Mouse (Mus musculus): ENCODE data around the gene Fastk. TPM values are rescaled to one million over a fixed set of nuclear protein-coding genes. Genes with fewer than 3 reads are reported as not detected.

Gene Fastk
- total RNA-seq (2021), result 114 and 119 TPM in 2 replicates
- long read RNA-seq, transcript Fastk-213 (9 exons, 2,552 nt), result minor isoform, 21 of 131 reads
- long read RNA-seq, transcript Fastk-201 (10 exons, 1,893 nt), result major isoform, 66 of 131 reads
- long read RNA-seq, partial matches to known transcripts, result 17 of 131 reads
- long read RNA-seq, other reads (novel, unspliced or antisense), result 27 of 131 reads

DNA sequence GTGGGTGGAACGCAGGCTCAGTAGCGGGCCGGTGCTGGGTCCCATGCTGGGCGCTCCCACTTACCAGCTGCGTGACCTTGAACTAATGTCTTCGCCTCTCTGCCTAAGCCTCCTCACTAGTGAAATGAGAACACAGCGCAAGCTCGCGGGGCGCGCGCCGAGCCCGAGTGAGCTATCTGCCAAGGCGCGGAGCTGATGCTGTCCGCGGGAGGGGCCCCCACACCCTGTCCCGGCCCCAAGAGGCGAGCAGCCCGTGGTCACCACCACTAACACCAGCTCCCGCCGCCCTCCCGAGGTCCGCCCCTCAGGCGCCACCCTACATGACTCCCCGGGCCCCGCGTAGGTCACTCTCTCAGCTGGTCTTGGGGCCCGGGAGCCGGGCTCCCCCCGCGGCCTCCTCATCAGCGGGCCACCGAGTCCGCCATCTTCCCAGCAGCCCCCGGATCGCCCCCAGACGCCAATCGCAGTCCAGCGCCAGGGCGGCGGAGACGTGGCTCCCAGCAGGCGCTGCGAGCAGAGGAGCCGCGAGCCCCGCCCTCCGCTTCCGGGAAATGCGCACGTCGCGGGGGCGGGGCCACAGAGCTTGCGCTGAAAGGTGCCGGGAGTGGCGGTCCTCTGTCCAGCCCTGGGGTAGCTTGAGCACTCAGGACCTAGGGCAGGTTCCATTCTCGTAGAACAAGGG, at the start of gene Fastk:
Gene Fastk (minus strand): TSS at position 542 of the 682 bp plus-strand sequence.
- DNase-seq, result peak; percentile 95

DNA sequence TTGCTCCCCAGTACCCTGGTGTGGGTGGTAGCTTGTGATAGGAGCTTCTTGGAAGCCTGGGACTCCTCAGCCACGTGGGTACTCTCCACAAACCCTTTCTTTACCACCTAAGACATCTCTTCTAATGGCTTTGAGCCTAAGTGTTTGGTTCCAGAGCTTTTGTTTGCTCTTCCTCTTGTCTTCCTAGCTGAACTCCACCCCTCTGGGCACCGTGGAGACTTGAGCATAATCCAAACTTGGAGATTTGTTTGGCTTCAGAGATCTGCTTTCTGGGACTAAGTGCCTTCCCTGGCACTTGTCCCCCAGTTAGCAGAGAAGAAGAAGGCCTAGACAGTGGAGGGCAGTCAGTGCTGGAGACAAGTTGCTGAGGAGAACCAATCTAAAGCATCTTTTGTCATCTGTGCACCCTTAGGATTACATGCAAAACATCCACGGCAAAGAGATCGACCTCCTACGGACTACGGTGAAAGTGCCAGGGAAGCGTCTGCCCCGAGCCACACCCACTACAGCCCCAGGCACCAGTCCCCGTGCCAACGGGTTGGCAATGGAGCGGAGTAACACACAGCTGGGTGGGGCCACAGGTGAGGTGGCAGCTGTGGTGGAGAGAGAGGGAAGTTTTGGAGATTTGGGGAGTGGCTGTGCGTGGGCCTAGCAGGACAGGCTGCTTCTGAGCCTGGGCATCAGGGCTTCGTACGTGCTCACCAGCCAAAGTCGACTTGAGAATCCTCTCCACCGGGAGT, 47.6 kb upstream of the Fastk start:
- DNase-seq, result no peak

DNA sequence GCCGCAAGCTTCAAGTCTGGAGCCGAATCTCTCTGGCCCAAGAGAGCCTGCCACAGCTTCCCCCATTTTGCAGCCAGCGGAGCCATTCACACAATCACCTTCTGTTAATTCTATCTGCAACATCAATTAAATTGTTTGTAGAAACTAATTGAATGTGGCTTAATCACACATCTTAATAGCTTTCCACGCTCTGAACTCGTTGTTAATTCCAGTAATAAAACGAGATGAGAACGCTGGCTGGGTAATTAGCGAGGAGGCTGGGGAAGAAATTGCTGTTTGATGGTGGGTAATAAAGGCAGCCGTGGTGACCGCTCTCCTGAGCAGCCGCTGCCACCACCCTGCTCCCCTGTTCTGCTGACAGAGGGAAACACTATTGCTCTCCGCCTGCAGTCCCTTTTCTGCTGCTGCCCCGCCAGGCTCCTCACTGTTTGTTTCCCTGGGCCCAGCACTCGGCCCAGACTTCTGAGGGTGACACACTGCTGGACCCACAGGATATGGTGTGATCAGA, 45.4 kb upstream of the Fastk start:
- DNase-seq, result no peak

DNA sequence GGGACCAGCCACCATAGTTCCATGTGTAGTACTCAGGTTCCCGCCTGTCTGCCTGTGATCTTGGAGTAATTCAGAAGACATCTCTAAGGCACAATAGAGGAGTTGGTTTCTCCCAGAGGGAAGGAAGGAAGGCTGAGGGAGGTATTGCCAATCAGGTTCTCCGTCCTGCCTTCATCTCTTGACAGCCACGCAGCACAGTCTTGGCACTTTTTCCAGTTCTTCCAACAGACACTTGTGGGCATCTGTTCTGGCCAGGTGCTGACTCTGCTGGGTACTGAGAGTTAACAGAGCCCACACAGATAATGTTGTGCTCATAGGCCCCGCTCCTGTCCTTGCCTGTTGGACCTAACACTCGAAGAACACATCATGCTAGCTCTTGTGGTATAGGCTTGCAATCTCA, 41.7 kb upstream of the Fastk start:
- no peak for DNase-seq

DNA sequence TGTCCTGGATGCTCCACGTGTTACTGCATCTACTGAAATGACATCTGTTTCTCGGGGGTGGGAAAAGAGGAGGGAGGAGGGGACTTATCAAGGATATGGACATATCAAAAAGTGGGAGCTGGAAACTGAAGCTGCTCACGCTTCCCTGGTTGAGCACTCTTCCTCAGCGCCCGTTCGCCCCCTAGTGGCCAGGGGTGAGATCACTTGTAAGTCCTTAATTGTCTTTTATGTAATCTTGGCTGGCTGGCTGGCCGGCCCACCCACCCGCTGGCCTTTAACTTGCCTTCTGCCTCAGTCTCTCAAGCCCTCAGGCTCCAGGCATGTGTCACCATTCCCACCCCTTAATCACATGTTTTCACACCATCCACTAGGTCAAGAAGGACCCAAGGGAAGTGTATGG, 41.0 kb upstream of the Fastk start:
- DNase-seq, result peak; percentile 89

DNA sequence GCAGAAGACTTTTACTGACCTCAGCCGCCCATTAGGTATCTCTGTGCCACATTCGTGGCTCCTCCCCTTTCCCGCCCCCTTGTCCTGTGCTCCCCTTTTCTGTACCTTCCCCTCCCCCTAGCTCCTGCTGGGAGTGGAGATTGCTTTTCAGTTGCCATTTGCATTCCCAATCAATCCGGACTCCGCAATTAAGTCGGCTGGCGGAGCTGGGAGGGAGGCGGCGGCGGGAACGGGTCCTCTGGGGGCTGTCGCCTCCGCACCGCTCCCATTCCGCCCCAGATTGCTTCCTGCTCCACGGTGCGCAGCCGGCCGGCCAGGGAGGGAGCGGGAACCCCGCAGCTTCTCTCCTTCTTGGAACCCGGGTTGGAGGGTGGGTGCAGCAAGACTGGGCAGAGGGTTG, 39.9 kb upstream of the Fastk start:
- DNase-seq, result no peak

DNA sequence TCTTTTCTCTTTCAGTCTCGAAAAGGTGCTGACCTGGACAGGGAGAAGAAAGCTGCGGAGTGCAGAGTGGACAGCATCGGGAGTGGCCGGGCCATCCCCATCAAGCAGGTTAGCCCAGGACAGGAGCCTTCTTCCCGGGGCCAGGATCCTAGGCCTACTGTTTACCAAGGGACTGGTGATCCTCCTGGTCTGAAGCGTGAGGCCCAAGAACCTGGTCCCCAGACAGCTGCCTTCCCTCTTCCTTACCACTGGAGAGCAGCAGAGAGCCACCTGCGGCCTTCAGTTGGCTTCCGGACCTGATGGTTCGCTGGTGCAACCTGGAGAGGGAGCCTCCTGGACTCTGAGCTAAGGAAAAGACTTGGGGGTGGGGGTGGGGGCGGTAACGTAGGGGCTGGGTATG, 38.2 kb upstream of the Fastk start:
- DNase-seq, result peak; percentile 54

DNA sequence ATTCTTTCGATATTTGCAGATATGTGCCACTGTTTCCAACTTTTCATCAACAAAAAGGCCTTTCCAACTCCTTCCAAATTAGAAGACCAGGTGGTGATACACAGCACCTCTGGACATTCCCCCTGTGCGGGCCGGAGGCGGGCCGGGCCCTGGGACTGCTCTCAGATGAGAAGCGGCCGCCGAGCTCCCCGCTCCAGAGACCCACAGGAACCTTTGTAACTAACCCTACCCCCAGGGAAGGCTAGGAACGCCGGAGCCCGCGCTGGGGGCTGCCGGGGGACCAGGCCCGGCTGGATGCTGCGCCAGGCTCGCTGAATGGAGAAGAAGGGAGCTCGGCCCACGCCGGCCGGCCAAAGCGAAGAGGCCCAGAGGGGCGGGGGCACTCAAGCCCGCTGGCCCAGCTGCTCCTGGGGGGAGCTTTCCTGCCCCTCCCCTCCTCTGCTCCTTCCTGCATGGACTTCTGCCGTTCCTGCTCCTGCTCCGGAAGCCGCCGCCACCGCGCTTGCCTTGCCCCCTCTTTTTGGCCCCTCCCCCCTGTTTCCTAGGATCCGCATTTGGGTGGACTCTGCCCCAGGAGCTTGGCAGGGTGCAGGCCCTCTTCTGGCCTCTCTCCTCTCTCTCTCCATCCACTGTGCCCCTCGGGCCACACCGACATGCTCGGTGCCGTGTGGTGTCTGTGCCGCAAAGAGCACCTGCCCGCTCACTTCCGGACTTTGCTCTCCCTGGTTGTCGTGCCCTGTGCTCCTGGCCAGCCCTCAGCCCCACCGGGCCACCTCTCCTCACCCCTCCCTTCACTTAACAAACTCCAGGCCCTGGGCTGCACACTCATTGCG, 37.4 kb upstream of the Fastk start:
- DNase-seq, result no peak

DNA sequence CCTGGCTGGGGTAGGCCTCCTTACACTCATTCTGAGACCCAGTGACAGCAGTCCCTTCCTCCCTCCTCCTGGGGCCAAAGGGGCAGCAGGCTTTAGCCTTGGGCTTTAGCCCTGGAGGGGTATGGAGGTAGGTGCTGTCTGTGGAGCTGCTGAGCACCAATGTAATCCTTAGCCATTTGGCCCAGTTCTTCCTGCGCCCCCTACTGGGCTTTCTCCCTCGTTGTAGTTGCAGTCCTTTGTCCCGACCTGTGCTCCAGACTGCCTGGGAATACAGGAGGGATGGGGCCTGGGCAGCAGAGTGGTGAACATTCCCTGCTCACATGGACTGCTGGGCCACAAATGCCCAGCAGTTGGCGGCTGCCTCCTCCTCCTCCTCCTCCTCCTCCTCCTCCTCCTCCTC, 36.6 kb upstream of the Fastk start:
- peak; percentile 68 for DNase-seq

DNA sequence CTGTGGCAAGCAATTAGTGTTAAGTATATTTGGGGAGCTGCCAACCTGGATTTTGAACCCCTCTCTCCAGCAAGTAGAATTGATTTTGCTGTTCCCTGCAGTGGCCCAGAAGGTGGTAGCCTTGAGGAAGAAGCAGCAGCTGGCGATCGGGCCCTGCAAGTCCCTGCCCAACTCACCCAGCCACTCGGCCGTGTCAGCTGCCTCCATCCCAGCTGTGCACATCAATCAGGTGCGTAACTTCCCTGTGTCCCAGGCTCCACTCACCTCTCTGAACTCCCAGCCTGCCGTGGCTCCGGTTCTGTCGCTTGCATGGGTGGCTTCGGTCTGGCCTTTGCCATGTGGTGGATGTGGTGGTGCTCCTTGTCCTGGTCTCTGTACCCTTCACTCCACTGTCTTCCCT, 32.8 kb upstream of the Fastk start:
- DNase-seq, result no peak

DNA sequence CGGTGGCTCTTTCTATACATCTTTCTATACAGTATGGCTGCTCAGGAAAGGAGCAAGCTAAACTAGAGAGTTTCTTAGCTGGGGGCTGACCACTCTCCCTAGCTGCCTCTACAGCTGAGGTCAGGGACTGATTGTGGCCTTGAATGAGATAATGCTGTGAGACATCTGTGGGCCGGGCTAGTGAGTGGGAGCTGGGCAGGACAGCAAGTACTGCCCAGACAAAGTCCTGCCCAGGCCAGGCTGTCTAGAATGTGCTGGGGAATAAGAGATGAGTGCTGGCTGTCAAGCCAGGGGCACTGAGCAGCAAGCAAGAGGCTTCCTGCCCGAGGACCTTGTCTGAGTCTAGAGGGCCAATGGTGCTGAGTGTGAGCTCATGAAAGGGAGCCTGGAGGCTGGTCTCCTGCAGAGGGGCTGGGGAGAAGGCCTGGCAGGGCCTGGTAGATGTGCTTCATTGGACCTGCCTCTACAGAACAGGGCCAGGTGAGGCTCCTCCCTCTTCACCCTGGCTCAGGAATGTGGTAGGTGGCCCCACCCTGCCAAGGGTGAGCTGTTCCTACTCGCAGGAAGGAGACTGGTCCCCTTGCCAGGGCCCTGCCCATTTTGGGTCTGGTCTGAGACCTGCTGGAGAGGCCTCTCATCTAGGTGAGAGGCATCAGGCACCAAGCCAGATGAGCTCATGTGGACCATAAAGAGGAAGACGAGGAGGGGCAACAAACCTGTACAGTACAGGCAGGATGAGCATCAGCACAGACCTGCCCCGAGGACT, 30.6 kb upstream of the Fastk start:
- peak; percentile 64 for DNase-seq

DNA sequence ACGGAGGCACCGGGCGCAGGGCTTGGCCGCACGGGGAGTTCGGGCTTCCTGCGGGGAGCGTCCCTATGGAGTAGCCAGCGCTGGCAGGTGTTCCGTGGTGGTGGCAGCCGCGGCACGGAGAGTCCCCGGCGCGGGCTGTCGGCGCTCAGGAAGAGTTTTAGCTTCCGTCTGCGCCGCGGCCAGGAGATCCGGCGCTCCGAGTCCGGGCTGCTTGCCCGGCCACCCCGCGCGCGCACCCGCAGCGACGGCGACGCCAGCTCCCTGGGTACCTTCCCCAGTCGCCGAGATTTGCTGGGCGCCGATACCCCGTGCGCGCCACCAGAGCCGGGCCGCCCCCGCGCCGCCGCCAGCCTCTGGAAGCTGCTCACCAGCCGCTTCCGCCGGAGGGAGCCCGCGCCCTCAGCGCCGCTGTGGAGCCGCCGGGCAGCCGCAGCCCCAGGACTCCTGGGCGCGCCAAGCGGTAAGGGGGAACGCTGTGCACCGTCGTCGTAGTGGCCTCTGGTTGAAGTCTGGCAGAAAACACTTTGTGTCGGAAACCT, 29.7 kb upstream of the Fastk start:
- DNase-seq, result peak; percentile 74

DNA sequence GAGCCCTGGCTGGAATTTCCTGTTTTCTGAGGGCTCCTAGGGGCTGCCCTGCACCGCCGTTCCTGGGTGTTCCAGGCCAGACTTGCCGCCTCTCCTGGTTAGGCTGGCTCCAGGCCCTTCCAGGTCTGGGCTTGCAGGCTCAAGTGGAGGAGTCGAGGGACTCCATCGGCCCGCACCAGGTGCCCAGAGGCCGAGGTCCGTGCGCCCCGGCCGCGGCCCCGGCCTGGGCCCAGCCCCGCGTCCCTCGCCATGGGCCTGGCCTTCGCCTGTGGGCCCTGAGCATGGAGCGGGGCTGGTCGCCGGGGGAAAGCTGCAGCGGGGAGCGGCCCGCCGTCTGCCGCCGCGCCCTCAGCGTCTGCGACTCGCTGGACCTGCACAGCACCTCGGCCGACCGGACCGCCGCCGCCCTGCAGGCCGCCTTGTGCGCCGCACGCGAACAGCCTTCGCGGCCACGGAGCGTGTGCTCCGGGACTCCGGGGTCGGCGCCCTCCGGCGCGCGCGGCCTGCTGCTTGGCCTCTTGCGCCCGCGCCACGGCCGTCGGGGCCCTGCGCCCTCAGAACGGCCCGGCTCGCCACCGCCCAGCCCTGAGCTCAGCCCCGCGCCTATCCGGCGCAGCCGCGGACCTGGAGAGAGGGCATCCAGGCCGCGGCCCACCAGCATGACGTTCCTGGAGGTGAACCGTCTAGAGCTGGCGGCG, 29.1 kb upstream of the Fastk start:
- DNase-seq, result peak; percentile 41

DNA sequence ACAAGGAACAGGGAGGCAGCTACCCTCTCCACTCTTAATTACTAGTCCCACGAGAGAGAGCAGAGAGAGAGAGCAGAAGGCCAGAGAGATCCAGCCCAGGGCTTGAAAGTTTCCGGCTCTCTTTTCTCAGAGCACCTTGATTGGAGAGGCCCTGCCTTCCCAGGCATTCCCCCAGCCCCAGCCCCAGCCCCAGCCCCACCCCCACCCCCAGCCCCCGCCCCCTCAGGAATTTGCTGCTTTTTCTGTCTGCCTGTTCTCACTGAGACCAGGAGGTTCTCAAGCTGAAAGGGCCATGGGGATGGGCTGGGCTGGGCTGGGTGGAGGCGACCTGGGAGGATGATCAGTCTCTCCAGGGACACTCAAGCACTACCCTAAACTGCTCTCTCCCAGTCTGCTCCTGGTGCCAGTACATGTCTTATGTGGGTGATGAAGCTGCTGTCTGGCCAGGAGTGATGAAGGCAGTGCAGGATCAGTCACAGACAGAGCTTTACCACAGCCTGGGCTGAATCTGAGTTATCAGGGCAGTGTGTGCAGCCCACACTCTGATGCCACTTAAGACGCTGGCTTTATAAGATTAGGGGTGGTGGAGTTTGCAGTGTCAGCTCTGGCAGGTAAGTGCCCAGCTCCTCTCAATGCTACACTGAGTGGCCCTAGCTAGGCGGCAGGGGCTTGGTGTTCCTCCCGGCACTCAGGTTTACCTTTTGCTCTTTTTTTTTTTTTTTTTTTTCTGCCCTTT, 28.0 kb upstream of the Fastk start:
- DNase-seq, result no peak

DNA sequence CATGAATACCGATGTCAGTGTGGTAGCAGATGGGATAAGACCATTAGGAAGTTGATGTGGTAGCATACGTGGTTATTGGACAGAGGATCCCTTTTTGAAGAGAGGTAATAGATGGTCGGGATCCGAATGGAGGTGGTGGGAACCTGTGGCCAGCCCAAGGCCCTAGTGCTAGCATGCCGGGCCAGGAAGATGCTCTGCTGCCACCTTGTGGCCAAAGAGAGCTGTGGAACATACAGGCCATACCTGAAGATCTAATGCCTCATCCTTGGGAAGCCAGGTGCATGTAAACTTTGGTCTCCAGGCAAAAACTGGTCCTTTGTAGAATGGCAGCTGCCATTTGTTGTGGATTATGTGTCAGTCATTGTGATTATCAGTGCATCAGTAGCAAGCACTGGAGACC, 25.5 kb upstream of the Fastk start:
- peak; percentile 81 for DNase-seq

DNA sequence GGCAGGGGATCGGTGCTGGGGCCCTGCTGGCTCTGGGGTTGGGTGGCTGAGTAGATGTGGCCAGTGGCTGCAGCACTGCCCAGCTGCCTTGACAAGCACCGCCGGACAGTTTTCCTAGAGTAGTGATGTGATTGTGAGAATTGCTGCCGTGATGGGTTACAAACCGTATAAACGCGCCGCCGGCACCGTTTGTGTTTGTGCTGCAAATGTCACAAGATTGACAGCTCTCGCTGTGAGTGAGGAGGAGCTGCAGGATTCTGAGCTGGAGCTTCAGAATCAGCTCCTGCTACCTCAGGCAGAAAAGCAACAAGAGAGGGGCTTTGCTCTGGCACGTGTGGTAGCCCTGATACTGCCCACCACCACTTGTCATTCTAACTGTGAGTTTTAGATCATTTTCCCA, 21.7 kb upstream of the Fastk start:
- no peak for DNase-seq

DNA sequence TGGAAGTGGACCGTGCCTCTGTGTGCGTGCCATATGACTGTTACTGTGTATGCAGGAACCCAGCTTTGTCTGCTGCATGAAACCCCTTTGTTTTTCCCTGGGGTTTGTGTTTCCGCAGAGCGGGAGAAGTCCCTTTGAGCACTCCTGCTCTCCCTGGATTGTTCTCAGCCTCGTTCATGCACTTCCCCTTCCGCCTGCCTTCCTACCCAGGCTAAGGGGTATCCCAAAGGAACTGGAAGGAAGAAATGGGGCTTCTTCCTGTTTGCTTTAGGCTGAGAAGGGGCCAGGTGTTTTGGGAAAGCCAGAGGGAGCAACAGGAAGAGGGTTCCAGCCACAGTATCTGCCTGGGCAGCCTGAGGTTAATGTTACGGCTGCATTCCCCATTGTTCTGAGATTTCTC, 10.5 kb upstream of the Fastk start:
- no peak for DNase-seq

DNA sequence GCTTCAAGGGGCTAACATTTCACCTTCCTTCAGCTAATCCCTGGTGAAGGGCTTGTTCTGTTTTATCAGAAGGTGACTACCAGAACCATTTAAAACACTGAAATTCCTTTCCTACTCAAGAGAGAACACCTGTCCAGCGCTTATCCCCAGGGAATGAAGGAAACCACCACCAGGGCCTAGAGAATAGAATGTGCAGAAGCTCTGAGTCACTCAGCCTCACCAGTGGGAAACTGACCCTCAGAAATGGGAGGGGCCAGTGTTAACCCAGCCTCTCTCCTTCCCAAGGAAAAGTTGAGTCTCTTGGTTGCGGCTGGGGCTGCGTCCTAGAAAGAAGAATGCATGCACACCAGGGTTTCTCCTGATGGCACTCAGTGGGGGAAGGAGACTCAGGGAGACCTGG, 10.0 kb upstream of the Fastk start:
- DNase-seq, result no peak

DNA sequence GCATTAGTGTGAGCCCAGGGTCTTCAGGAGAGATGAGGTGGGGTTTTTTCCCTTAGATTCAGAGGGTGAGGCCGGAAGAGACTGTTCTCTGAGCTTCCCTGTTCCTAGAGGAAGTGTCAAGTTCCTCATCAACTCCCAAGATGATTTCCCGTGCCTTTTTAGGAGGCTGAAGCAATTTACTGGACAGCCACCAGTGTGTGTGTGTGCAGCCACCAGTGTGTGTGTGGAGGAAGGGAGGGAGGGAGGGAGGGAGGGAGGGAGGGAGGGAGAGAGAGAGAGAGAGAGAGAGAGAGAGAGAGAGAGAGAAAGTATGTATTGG, 8.9 kb upstream of the Fastk start:
- no peak for DNase-seq

DNA sequence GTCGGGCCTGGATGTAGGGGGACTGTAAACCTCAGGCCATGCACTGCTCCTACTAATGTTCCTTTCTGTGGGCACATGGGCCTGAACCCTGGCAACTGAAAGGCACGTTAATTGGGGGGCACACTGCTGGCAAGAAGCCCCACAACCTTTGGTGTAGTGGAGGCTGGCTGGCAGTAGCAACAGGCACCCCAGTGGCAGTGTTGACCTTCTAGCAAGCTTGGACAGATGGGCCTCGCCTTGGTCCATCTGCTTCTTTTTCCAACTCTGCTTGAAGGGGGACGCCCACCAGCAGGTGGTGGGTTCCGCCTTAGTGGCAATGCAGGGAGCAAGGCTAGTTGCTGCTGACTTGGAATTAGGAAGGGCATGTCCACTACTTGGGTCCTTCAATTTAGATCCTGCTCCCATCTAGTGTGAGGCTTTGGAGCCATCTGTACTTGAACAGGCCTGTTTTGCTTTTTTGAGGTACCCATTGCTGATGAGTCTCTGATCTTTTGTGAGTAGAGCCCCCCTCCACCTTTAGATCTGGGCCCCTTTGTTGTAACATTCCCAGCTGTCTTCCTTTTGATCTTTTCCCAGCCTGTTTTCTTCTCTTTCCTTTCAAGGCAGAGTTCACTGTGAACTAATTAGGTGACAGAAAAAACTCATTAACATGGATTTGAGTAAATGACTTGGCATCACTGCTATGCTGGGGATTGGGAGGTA, 8.3 kb upstream of the Fastk start:
- no peak for DNase-seq

Data from adrenal gland, postnatal 25 days (tissue).